Mouse (Mus musculus) limb, embryonic 11.5 days (tissue): Measurements from ENCODE around the gene Pcsk4. TPM values are rescaled to one million over a fixed set of nuclear protein-coding genes. Genes with fewer than 3 reads are reported as not detected.

Experiments
- ATAC-seq: fragments of 200-750 bp; cut with Nextera tagmentation; 2 replicates; pipeline ENCODE4 v1.8.0; 2017; ENCODE audit warnings: low read depth; ENCODE audit not compliant: insufficient number of reproducible peaks, low FRiP score, low TSS enrichment
- DNase-seq: peaks from one replicate; pipeline ENCODE4 v3.0.0-alpha.2; 2015; ENCODE audit warnings: low spot score
- H3K27ac ChIP-seq: fragments of 300-500 bp; sonication (generic); replicated peaks from 2 replicates; pipeline ENCODE4 v1.5.1; 2014; ENCODE audit warnings: low read depth, mild to moderate bottlenecking, low read length
- H3K27me3 ChIP-seq: fragments of 300-500 bp; sonication (generic); 2 replicates; pipeline ENCODE4 v1.6.1; 2014; ENCODE audit warnings: mild to moderate bottlenecking, low read length, mixed read lengths; ENCODE audit not compliant: control insufficient read depth, insufficient read depth
- H3K36me3 ChIP-seq: fragments of 300-500 bp; sonication (generic); 2 replicates; pipeline ENCODE4 v1.6.1; 2014; ENCODE audit warnings: mild to moderate bottlenecking, low read length, moderate library complexity, mixed read lengths; ENCODE audit not compliant: control insufficient read depth, insufficient read depth
- H3K4me1 ChIP-seq: fragments of 300-500 bp; sonication (generic); 2 replicates; pipeline ENCODE4 v1.6.1; 2014; ENCODE audit warnings: low read length, mixed read lengths; ENCODE audit not compliant: control insufficient read depth, insufficient read depth
- H3K4me2 ChIP-seq: fragments of 300-500 bp; sonication (generic); 2 replicates; pipeline ENCODE4 v1.6.1; 2014; ENCODE audit warnings: low read depth, mild to moderate bottlenecking, moderate library complexity; ENCODE audit not compliant: severe bottlenecking
- H3K4me3 ChIP-seq: fragments of 300-500 bp; sonication (generic); 2 replicates; pipeline ENCODE4 v1.5.1; 2014; ENCODE audit warnings: low read depth, low read length
- H3K9ac ChIP-seq: fragments of 300-500 bp; sonication (generic); 2 replicates; pipeline ENCODE4 v1.6.1; 2014; ENCODE audit warnings: mild to moderate bottlenecking, low read length
- H3K9me3 ChIP-seq: fragments of 300-500 bp; sonication (generic); 2 replicates; pipeline ENCODE4 v1.6.1; 2016; ENCODE audit warnings: low read length; ENCODE audit not compliant: control insufficient read depth
- WGBS: fragments of 180-500 bp; shearing (Covaris S2); extraction: QIAGEN DNeasy Blood & Tissue Kit; methylation state at CpG from one replicate; pipeline ENCODE4 v1.1.7; 2014; 5-methylcytosine and 5-hydroxymethylcytosine counted together
- polyA plus RNA-seq: library from polyadenylated mRNA; unstranded; fragments of >200 nt; fragmentation: Nextera tagmentation; extraction: Ambion mirVana; gene quantifications from 2 replicates; pipeline ENCODE4 v1.2.1, GENCODE M21; 2014

Pcsk4 gene
- polyA plus RNA-seq, 1 experiment from 2014 or later: 4.4 TPM

- Histone ChIP-seq H3K4me1 (peaks cover 6% of the 10 kb centered on the region), H3K36me3 (peaks cover 23% of the 10 kb centered on the region), H3K9ac (no peak overlapping the region), H3K9me3 (no peaks in the 10 kb centered on the region), H3K4me3 (no peak overlapping the region), H3K27ac (no peak overlapping the region), H3K4me2 (no peak overlapping the region), H3K27me3 (no peaks in the 10 kb centered on the region)
- 96% methylated on average over 12 of the region's 12 CpGs for WGBS
- ATAC-seq (no peak), DNase-seq (no peak)
Measured at GRCm38 (mm10) chr10:80288097-80288496, 41.2 kb downstream of the Pcsk4 start.

- DNase-seq: no peak
Measured at GRCm38 (mm10) chr10:80285222-80286070, 43.9 kb downstream of the Pcsk4 start.

GRCm38 (mm10) chr10:80282481-80283441 is 46.5 kb downstream of the Pcsk4 start:
- H3K9ac ChIP-seq: no peak overlapping the region
- no peaks in the 10 kb centered on the region for H3K9me3 ChIP-seq
- H3K36me3 ChIP-seq: peaks cover 49% of the 10 kb centered on the region
- no peak for ATAC-seq
- H3K4me3 ChIP-seq: no peak overlapping the region
- H3K4me1 ChIP-seq: no peaks in the 10 kb centered on the region
- no peak overlapping the region for H3K27ac ChIP-seq
- DNase-seq: no peak
- H3K4me2 ChIP-seq: no peak overlapping the region
- no peaks in the 10 kb centered on the region for H3K27me3 ChIP-seq
- 92% methylated on average over 20 of the region's 20 CpGs for WGBS

More at GRCm38 (mm10) chr10:80285222-80286070, 43.9 kb downstream of the Pcsk4 start:
- no peak for ATAC-seq
- H3K36me3 ChIP-seq: peaks cover 31% of the 10 kb centered on the region
- no peaks in the 10 kb centered on the region for H3K4me1 ChIP-seq
- H3K4me3 ChIP-seq: no peak overlapping the region
- H3K4me2 ChIP-seq: no peak overlapping the region
- no peaks in the 10 kb centered on the region for H3K9me3 ChIP-seq
- no peak overlapping the region for H3K27ac ChIP-seq
- no peaks in the 10 kb centered on the region for H3K27me3 ChIP-seq
- WGBS: 83% methylated on average over 13 of the region's 15 CpGs
- H3K9ac ChIP-seq: no peak overlapping the region

GRCm38 (mm10) chr10:80281921-80282371 is 47.4 kb downstream of the Pcsk4 start:
- ATAC-seq: no peak
- Histone ChIP-seq H3K4me3 (no peak overlapping the region), H3K4me1 (no peaks in the 10 kb centered on the region), H3K9ac (no peak overlapping the region), H3K27me3 (no peaks in the 10 kb centered on the region), H3K27ac (no peak overlapping the region), H3K36me3 (peaks cover 53% of the 10 kb centered on the region), H3K9me3 (no peaks in the 10 kb centered on the region), H3K4me2 (no peak overlapping the region)
- no peak for DNase-seq
- WGBS: 82% methylated on average over 8 of the region's 8 CpGs

- no peak overlapping the region for H3K9ac ChIP-seq
- no peak overlapping the region for H3K27ac ChIP-seq
- ATAC-seq (no peak), DNase-seq (no peak)
- no peaks in the 10 kb centered on the region for H3K27me3 ChIP-seq
- no peak overlapping the region for H3K4me3 ChIP-seq
- H3K9me3 ChIP-seq: no peaks in the 10 kb centered on the region
- no peak overlapping the region for H3K4me2 ChIP-seq
- H3K36me3 ChIP-seq: peaks cover 53% of the 10 kb centered on the region
- 83% methylated on average over 7 of the region's 7 CpGs for WGBS
- no peaks in the 10 kb centered on the region for H3K4me1 ChIP-seq
Measured at GRCm38 (mm10) chr10:80281304-80281703, 48.0 kb downstream of the Pcsk4 start.

GRCm38 (mm10) chr10:80279273-80279672 is 50.0 kb downstream of the Pcsk4 start:
- Histone ChIP-seq H3K4me3 (no peak overlapping the region), H3K27ac (no peak overlapping the region), H3K27me3 (no peaks in the 10 kb centered on the region), H3K4me1 (no peaks in the 10 kb centered on the region), H3K9ac (no peak overlapping the region), H3K9me3 (no peaks in the 10 kb centered on the region), H3K4me2 (no peak overlapping the region), H3K36me3 (peaks cover 55% of the 10 kb centered on the region)
- 91% methylated on average over 12 of the region's 12 CpGs for WGBS
- DNase-seq (no peak), ATAC-seq (no peak)

- WGBS: 94% methylated on average over 9 of the region's 9 CpGs
- Histone ChIP-seq H3K27me3 (no peaks in the 10 kb centered on the region), H3K9ac (no peak overlapping the region), H3K9me3 (no peaks in the 10 kb centered on the region), H3K4me2 (no peak overlapping the region), H3K4me1 (no peaks in the 10 kb centered on the region), H3K4me3 (no peak overlapping the region), H3K27ac (no peak overlapping the region), H3K36me3 (peaks cover 56% of the 10 kb centered on the region)
- DNase-seq (no peak), ATAC-seq (no peak)
Measured at GRCm38 (mm10) chr10:80278390-80278789, 50.9 kb downstream of the Pcsk4 start.

- Histone ChIP-seq H3K27ac (no peak overlapping the region), H3K4me2 (no peak overlapping the region), H3K9ac (no peak overlapping the region), H3K36me3 (peaks cover 55% of the 10 kb centered on the region), H3K4me1 (no peaks in the 10 kb centered on the region), H3K4me3 (no peak overlapping the region), H3K27me3 (no peaks in the 10 kb centered on the region), H3K9me3 (no peaks in the 10 kb centered on the region)
- DNase-seq (no peak), ATAC-seq (no peak)
- 94% methylated on average over 5 of the region's 5 CpGs for WGBS
Measured at GRCm38 (mm10) chr10:80276238-80276637, 53.1 kb downstream of the Pcsk4 start.
